Mouse (Mus musculus) forebrain, embryonic 10.5 days (tissue): Measurements from ENCODE around the gene Uroc1. TPM values are rescaled to one million over a fixed set of nuclear protein-coding genes. Genes with fewer than 3 reads are reported as not detected.

Experiments used
- DNase-seq: peaks from one replicate; pipeline ENCODE4 v3.0.0-alpha.2; 2017; ENCODE audit warnings: low spot score; ENCODE audit errors: extremely low spot score
- H3K27ac ChIP-seq: fragments of 300-500 bp; sonication (generic); 2 replicates; pipeline ENCODE4 v1.5.1; 2016; ENCODE audit warnings: mild to moderate bottlenecking
- H3K27me3 ChIP-seq: fragments of 300-500 bp; sonication (generic); 2 replicates; pipeline ENCODE4 v1.6.1; 2016; ENCODE audit warnings: mild to moderate bottlenecking; ENCODE audit not compliant: poor library complexity, severe bottlenecking
- H3K36me3 ChIP-seq: fragments of 300-500 bp; sonication (generic); replicated peaks from 2 replicates; pipeline ENCODE4 v1.6.1; 2016; ENCODE audit warnings: mild to moderate bottlenecking, moderate library complexity
- H3K4me1 ChIP-seq: fragments of 300-500 bp; sonication (generic); 2 replicates; pipeline ENCODE4 v1.6.1; 2016
- H3K4me3 ChIP-seq: fragments of 300-500 bp; sonication (generic); 2 replicates; pipeline ENCODE4 v1.5.1; 2016; ENCODE audit warnings: mild to moderate bottlenecking, moderate library complexity
- H3K9me3 ChIP-seq: fragments of 300-500 bp; sonication (generic); 2 replicates; pipeline ENCODE4 v1.6.1; 2016; ENCODE audit warnings: mild to moderate bottlenecking, moderate library complexity
- WGBS: fragments of 180-500 bp; shearing (Covaris S2); methylation state at CpG from one replicate; pipeline ENCODE4 v1.1.7; 2016; 5-methylcytosine and 5-hydroxymethylcytosine counted together
- polyA plus RNA-seq: library from polyadenylated mRNA; unstranded; fragments of >200 nt; fragmentation: Nextera tagmentation; extraction: Ambion mirVana; gene quantifications from 2 replicates; pipeline ENCODE4 v1.2.1, GENCODE M21; 2016

The Uroc1 gene
- polyA plus RNA-seq, 1 experiment from 2014 or later, result not detected

- Histone ChIP-seq H3K36me3 (no peaks in the 10 kb centered on the region), H3K27ac (no peak overlapping the region), H3K4me1 (peaks cover 19% of the 10 kb centered on the region), H3K27me3 (no peaks in the 10 kb centered on the region), H3K4me3 (no peak overlapping the region), H3K9me3 (no peaks in the 10 kb centered on the region)
- no peak for DNase-seq
- 88% methylated on average over 6 of the region's 6 CpGs for WGBS
Observed at GRCm38 (mm10) chr6:90360922-90361614, 28.0 kb downstream of the Uroc1 start.

- DNase-seq, result no peak
- H3K27me3 ChIP-seq, result no peaks in the 10 kb centered on the region
- H3K36me3 ChIP-seq, result no peaks in the 10 kb centered on the region
- peaks cover 19% of the 10 kb centered on the region for H3K4me1 ChIP-seq
- no peaks in the 10 kb centered on the region for H3K9me3 ChIP-seq
- no peak overlapping the region for H3K4me3 ChIP-seq
- H3K27ac ChIP-seq, result no peak overlapping the region
- 81% methylated on average over 5 of the region's 5 CpGs for WGBS
Observed at GRCm38 (mm10) chr6:90363301-90363700, 30.2 kb downstream of the Uroc1 start.

- Histone ChIP-seq H3K36me3 (peaks cover 22% of the 10 kb centered on the region), H3K27me3 (no peaks in the 10 kb centered on the region), H3K4me3 (peak within 1 kb of the TSS; percentile 95), H3K27ac (peak within 1 kb of the TSS; percentile 90), H3K4me1 (peaks cover 32% of the 10 kb centered on the region), H3K9me3 (no peaks in the 10 kb centered on the region)
- 6% methylated on average over 41 of the region's 41 CpGs for WGBS
- DNase-seq, result peak; percentile 97
Observed at GRCm38 (mm10) chr6:90368976-90369724, 36.1 kb downstream of the Uroc1 start, which contains the start of gene Zxdc. TSS of gene Zxdc (plus strand) at chr6:90369492.

GRCm38 (mm10) chr6:90369725-90370553 lies 36.9 kb downstream of the Uroc1 start:
- H3K9me3 ChIP-seq, result no peaks in the 10 kb centered on the region
- no peaks in the 10 kb centered on the region for H3K27me3 ChIP-seq
- H3K27ac ChIP-seq, result peak overlapping the region; percentile 90
- H3K4me3 ChIP-seq, result peak overlapping the region; percentile 95
- peak; percentile 53 for DNase-seq
- H3K36me3 ChIP-seq, result peaks cover 30% of the 10 kb centered on the region
- H3K4me1 ChIP-seq, result peaks cover 32% of the 10 kb centered on the region
- under 1% methylated on average over 98 of the region's 98 CpGs for WGBS

- no peak overlapping the region for H3K27ac ChIP-seq
- no peak overlapping the region for H3K4me3 ChIP-seq
- no peaks in the 10 kb centered on the region for H3K9me3 ChIP-seq
- 91% methylated on average over 4 of the region's 4 CpGs for WGBS
- H3K27me3 ChIP-seq, result no peaks in the 10 kb centered on the region
- peaks cover 25% of the 10 kb centered on the region for H3K4me1 ChIP-seq
- peaks cover 77% of the 10 kb centered on the region for H3K36me3 ChIP-seq
- no peak for DNase-seq
Observed at GRCm38 (mm10) chr6:90374647-90375046, 41.6 kb downstream of the Uroc1 start.

GRCm38 (mm10) chr6:90377708-90378107 lies 44.6 kb downstream of the Uroc1 start:
- Histone ChIP-seq H3K27me3 (no peaks in the 10 kb centered on the region), H3K4me1 (no peaks in the 10 kb centered on the region), H3K4me3 (no peak overlapping the region), H3K36me3 (peaks cover 100% of the 10 kb centered on the region), H3K9me3 (no peaks in the 10 kb centered on the region), H3K27ac (no peak overlapping the region)
- WGBS, result 96% methylated on average over 2 of the region's 2 CpGs
- DNase-seq, result no peak

GRCm38 (mm10) chr6:90381465-90381864 lies 48.4 kb downstream of the Uroc1 start:
- DNase-seq, result no peak
- Histone ChIP-seq H3K36me3 (peaks cover 100% of the 10 kb centered on the region), H3K27ac (no peak overlapping the region), H3K4me3 (no peak overlapping the region), H3K4me1 (no peaks in the 10 kb centered on the region), H3K9me3 (no peaks in the 10 kb centered on the region), H3K27me3 (no peaks in the 10 kb centered on the region)
- WGBS, result 93% methylated on average over 2 of the region's 2 CpGs

GRCm38 (mm10) chr6:90390629-90391028 lies 57.5 kb downstream of the Uroc1 start:
- Histone ChIP-seq H3K9me3 (no peaks in the 10 kb centered on the region), H3K36me3 (peaks cover 59% of the 10 kb centered on the region), H3K27me3 (no peaks in the 10 kb centered on the region), H3K4me1 (no peaks in the 10 kb centered on the region), H3K4me3 (no peak overlapping the region), H3K27ac (no peak overlapping the region)
- no peak for DNase-seq
- WGBS, result 90% methylated on average over 4 of the region's 4 CpGs

- peaks cover 32% of the 10 kb centered on the region for H3K36me3 ChIP-seq
- H3K4me3 ChIP-seq, result no peak overlapping the region
- H3K4me1 ChIP-seq, result no peaks in the 10 kb centered on the region
- no peak overlapping the region for H3K27ac ChIP-seq
- H3K9me3 ChIP-seq, result no peaks in the 10 kb centered on the region
- H3K27me3 ChIP-seq, result no peaks in the 10 kb centered on the region
- DNase-seq, result no peak
- 68% methylated on average over 3 of the region's 3 CpGs for WGBS
Observed at GRCm38 (mm10) chr6:90393948-90394347, 60.9 kb downstream of the Uroc1 start.

GRCm38 (mm10) chr6:90395751-90396150 lies 62.7 kb downstream of the Uroc1 start:
- Histone ChIP-seq H3K4me3 (no peak overlapping the region), H3K27ac (no peak overlapping the region), H3K4me1 (no peaks in the 10 kb centered on the region), H3K27me3 (no peaks in the 10 kb centered on the region), H3K36me3 (peaks cover 24% of the 10 kb centered on the region), H3K9me3 (no peaks in the 10 kb centered on the region)
- no peak for DNase-seq
- WGBS, result 88% methylated on average over 2 of the region's 2 CpGs

- H3K4me1 ChIP-seq, result no peaks in the 10 kb centered on the region
- whole genome bisulfite sequencing, result 89% methylated on average over 3 of the region's 3 CpGs
- no peak overlapping the region for H3K27ac ChIP-seq
- no peak overlapping the region for H3K4me3 ChIP-seq
- H3K36me3 ChIP-seq, result peaks cover 26% of the 10 kb centered on the region
- H3K27me3 ChIP-seq, result no peaks in the 10 kb centered on the region
- DNase-seq, result no peak
- H3K9me3 ChIP-seq, result no peaks in the 10 kb centered on the region
Observed at GRCm38 (mm10) chr6:90397291-90397690, 64.2 kb downstream of the Uroc1 start.

- Histone ChIP-seq H3K27ac (no peak overlapping the region), H3K4me1 (no peaks in the 10 kb centered on the region), H3K27me3 (no peaks in the 10 kb centered on the region), H3K9me3 (no peaks in the 10 kb centered on the region), H3K36me3 (peaks cover 6% of the 10 kb centered on the region; the same call in 1 of the 2 replicates), H3K4me3 (no peak overlapping the region)
- DNase-seq, result no peak
Observed at GRCm38 (mm10) chr6:90408632-90409031, 75.5 kb downstream of the Uroc1 start.
